Mouse (Mus musculus): ENCODE data around the gene Rgs11.
A peak's percentile ranks its signal among the peaks of the same experiment; 100 is the strongest.
"Not testable (repeated sequence)": the region's sequence is repeated elsewhere in the genome, so short reads cannot be mapped to it uniquely, and the experiment has no call there.

Rgs11 gene

GRCm38 (mm10) chr17:26202737-26203136 lies at the start of gene Rgs11:
Gene Rgs11, plus strand, starts transcription at chr17:26202951.
- peak; percentile 27 for DNase-seq (ENCODE audit: inconsistent ontology term)

- DNase-seq (ENCODE audit: inconsistent ontology term): no peak
Observed at GRCm38 (mm10) chr17:26162736-26163135, 40.0 kb upstream of the Rgs11 start.

GRCm38 (mm10) chr17:26168039-26168438 lies 34.7 kb upstream of the Rgs11 start:
- no peak for DNase-seq (ENCODE audit: inconsistent ontology term)

- not testable (repeated sequence) for DNase-seq (ENCODE audit: inconsistent ontology term)
Observed at GRCm38 (mm10) chr17:26175248-26175647, 27.5 kb upstream of the Rgs11 start.

- DNase-seq (ENCODE audit: inconsistent ontology term): peak; percentile 88
Observed at GRCm38 (mm10) chr17:26178611-26179010, 24.1 kb upstream of the Rgs11 start.

- no peak for DNase-seq (ENCODE audit: inconsistent ontology term)
Observed at GRCm38 (mm10) chr17:26181179-26181578, 21.6 kb upstream of the Rgs11 start.

GRCm38 (mm10) chr17:26187592-26187991 lies 15.2 kb upstream of the Rgs11 start:
- no peak for DNase-seq (ENCODE audit: inconsistent ontology term)

GRCm38 (mm10) chr17:26188091-26188805 lies 14.5 kb upstream of the Rgs11 start:
- no peak for DNase-seq (ENCODE audit: inconsistent ontology term)

GRCm38 (mm10) chr17:26191486-26191885 lies 11.3 kb upstream of the Rgs11 start:
- not testable (repeated sequence) for DNase-seq (ENCODE audit: inconsistent ontology term)

GRCm38 (mm10) chr17:26192481-26193190 lies 10.1 kb upstream of the Rgs11 start:
- no peak for DNase-seq (ENCODE audit: inconsistent ontology term)

GRCm38 (mm10) chr17:26198892-26199291 lies 3.9 kb upstream of the Rgs11 start, which contains the start of gene Pdia2:
Gene Pdia2, minus strand, starts transcription at chr17:26199087.
- no peak for DNase-seq (ENCODE audit: inconsistent ontology term)

GRCm38 (mm10) chr17:26200831-26201705 lies 1.7 kb upstream of the Rgs11 start:
- peak; percentile 39 for DNase-seq (ENCODE audit: inconsistent ontology term)

GRCm38 (mm10) chr17:26201998-26202397 lies 753 bp upstream of the Rgs11 start:
- peak; percentile 7 for DNase-seq (ENCODE audit: inconsistent ontology term)

GRCm38 (mm10) chr17:26203321-26203811 lies 615 bp downstream of the Rgs11 start:
- peak; percentile 63 for DNase-seq (ENCODE audit: inconsistent ontology term)

GRCm38 (mm10) chr17:26204766-26205165 lies 2.0 kb downstream of the Rgs11 start:
- DNase-seq (ENCODE audit: inconsistent ontology term): no peak

GRCm38 (mm10) chr17:26206392-26206791 lies 3.6 kb downstream of the Rgs11 start:
- no peak for DNase-seq (ENCODE audit: inconsistent ontology term)

GRCm38 (mm10) chr17:26207686-26208085 lies 4.9 kb downstream of the Rgs11 start, which contains the start of gene Arhgdig:
Gene Arhgdig, minus strand, starts transcription at chr17:26207786.
- DNase-seq (ENCODE audit: inconsistent ontology term): no peak

- no peak for DNase-seq (ENCODE audit: inconsistent ontology term)
Observed at GRCm38 (mm10) chr17:26212241-26212640, 9.5 kb downstream of the Rgs11 start.

- no peak for DNase-seq (ENCODE audit: inconsistent ontology term)
Observed at GRCm38 (mm10) chr17:26212681-26213080, 9.9 kb downstream of the Rgs11 start.

- no peak for DNase-seq (ENCODE audit: inconsistent ontology term)
Observed at GRCm38 (mm10) chr17:26221508-26221907, 18.8 kb downstream of the Rgs11 start.

GRCm38 (mm10) chr17:26225150-26225549 lies 22.4 kb downstream of the Rgs11 start:
- DNase-seq (ENCODE audit: inconsistent ontology term): no peak

- no peak for DNase-seq (ENCODE audit: inconsistent ontology term)
Observed at GRCm38 (mm10) chr17:26229776-26230175, 27.0 kb downstream of the Rgs11 start.
